In genomic region chr6:88123150-88123857, GRCm38 (mm10) we compare ENCODE assay signal across 9 mouse cellular contexts. TPM values are rescaled to one million over a fixed set of nuclear protein-coding genes. Genes with fewer than 3 reads are reported as not detected.
DNase-seq lines count a peak whose midpoint lies in the region; ATAC-seq and TF ChIP-seq lines count a peak whose summit lies in the region.
"Had no signal": no experiment of that assay in that cellular context is flagged by ENCODE, and none has a peak within 500 bp of the region (broad histone marks: within the 10 kb centered on the region; RNA-seq: fewer than 3 reads in every experiment).

No protein-coding gene starts in this region.

- TF ChIP-seq CTCF in cortical plate, adult 2 months (IDR thresholded peaks at IDR 0.05; ENCODE audit: extremely low read depth, insufficient read depth, low read length), result peak; percentile 41

- WGBS in forebrain, embryonic 10.5 days, result 40% methylated on average over 11 of the region's 11 CpGs
- WGBS in forebrain, embryonic 16.5 days, result 43% methylated on average over 11 of the region's 11 CpGs
- WGBS in hindbrain, embryonic 14.5 days, result 45% methylated on average over 11 of the region's 11 CpGs

- peaks cover 21% of the 10 kb centered on the region for H3K27me3 ChIP-seq in forebrain, embryonic 10.5 days (ENCODE audit: poor library complexity, severe bottlenecking)
- H3K27me3 ChIP-seq in forebrain, embryonic 16.5 days (replicated peaks; ENCODE audit: control insufficient read depth, insufficient read depth, low read length), result no peaks in the 10 kb centered on the region
- no peaks in the 10 kb centered on the region for H3K27me3 ChIP-seq in hindbrain, embryonic 14.5 days (ENCODE audit: control insufficient read depth, insufficient read depth, low read length)

- peaks cover 4% of the 10 kb centered on the region; the same call in 1 of the 2 replicates for H3K9me3 ChIP-seq in forebrain, embryonic 10.5 days
- H3K9me3 ChIP-seq in forebrain, embryonic 16.5 days (ENCODE audit: control insufficient read depth, low read length), result no peaks in the 10 kb centered on the region
- no peaks in the 10 kb centered on the region for H3K9me3 ChIP-seq in hindbrain, embryonic 14.5 days (ENCODE audit: control insufficient read depth, low read length)

- H3K9ac ChIP-seq in forebrain, embryonic 16.5 days (replicated peaks; ENCODE audit: low read depth, low read length), result no peak overlapping the region
- H3K9ac ChIP-seq in hindbrain, embryonic 14.5 days, result no peak overlapping the region

- H3K4me1 ChIP-seq in forebrain, embryonic 10.5 days, result peaks cover 16% of the 10 kb centered on the region
- H3K4me1 ChIP-seq in forebrain, embryonic 16.5 days (replicated peaks; ENCODE audit: control insufficient read depth, insufficient read depth, low read length), result no peaks in the 10 kb centered on the region; the same call in 1 of the 2 replicates
- no peaks in the 10 kb centered on the region for H3K4me1 ChIP-seq in cortical plate, adult 2 months (ENCODE audit: control insufficient read depth, insufficient read depth, low read length)
- H3K4me1 ChIP-seq in hindbrain, embryonic 14.5 days (replicated peaks; ENCODE audit: control insufficient read depth, insufficient read depth, low read length), result no peaks in the 10 kb centered on the region

- ATAC-seq in forebrain, embryonic 16.5 days, result no peak
- 0 out of 2 replicates have a peak, but pooled peaks have one; percentile 24 for ATAC-seq in hindbrain, embryonic 14.5 days (ENCODE audit: low FRiP score)
- peak; percentile 71 for ATAC-seq in megakaryocyte, adult 5-6 weeks (ENCODE audit: poor library complexity, severe bottlenecking)

- H3K4me3 ChIP-seq in forebrain, embryonic 10.5 days, result peak overlapping the region; percentile 24
- no peak overlapping the region for H3K4me3 ChIP-seq in forebrain, embryonic 16.5 days (replicated peaks; ENCODE audit: low read length)
- H3K4me3 ChIP-seq in cortical plate, adult 2 months (ENCODE audit: insufficient read depth, low read length), result no peak overlapping the region
- no peak overlapping the region for H3K4me3 ChIP-seq in hindbrain, embryonic 14.5 days (replicated peaks; ENCODE audit: low read length)

- peak overlapping the region; percentile 13; the same call in 1 of the 2 replicates for H3K27ac ChIP-seq in forebrain, embryonic 10.5 days
- no peak overlapping the region for H3K27ac ChIP-seq in forebrain, embryonic 16.5 days (ENCODE audit: low read length)
- H3K27ac ChIP-seq in cortical plate, adult 2 months (ENCODE audit: insufficient read depth, low read length), result no peak overlapping the region
- H3K27ac ChIP-seq in hindbrain, embryonic 14.5 days, result no peak overlapping the region
- H3K27ac ChIP-seq: macrophage had no signal

- no peak for TF ChIP-seq POLR2A in cortical plate, adult 2 months (IDR thresholded peaks at IDR 0.05; ENCODE audit: extremely low read depth, insufficient read depth, low read length)

- H3K36me3 ChIP-seq in forebrain, embryonic 10.5 days (replicated peaks), result no peaks in the 10 kb centered on the region
- H3K36me3 ChIP-seq in forebrain, embryonic 16.5 days (ENCODE audit: control insufficient read depth, insufficient read depth), result no peaks in the 10 kb centered on the region
- H3K36me3 ChIP-seq in hindbrain, embryonic 14.5 days (replicated peaks; ENCODE audit: control insufficient read depth, insufficient read depth), result no peaks in the 10 kb centered on the region

- no peak overlapping the region for H3K4me2 ChIP-seq in forebrain, embryonic 16.5 days (ENCODE audit: low read length)
- H3K4me2 ChIP-seq in hindbrain, embryonic 14.5 days (replicated peaks), result peak overlapping the region; percentile 36

- peak; percentile 42 for DNase-seq in forebrain, embryonic 10.5 days (ENCODE audit: extremely low spot score, low spot score)
- DNase-seq in 3T3-L1 (ENCODE audit: low read depth, low spot score), result peak; percentile 62
- DNase-seq in hindbrain, embryonic 14.5 days (ENCODE audit: low spot score), result no peak
- no peak for DNase-seq in right cerebral cortex, adult 18-20 months
- no peak for DNase-seq in layer of hippocampus, adult 8-10 months (ENCODE audit: low spot score in 2 of 2)

RNA-seq across cellular contexts. Expression of gene Rpn1, which starts 39.0 kb away (rescaled TPM):
- polyA plus RNA-seq in forebrain, embryonic 10.5 days (2016; fragmentation: Nextera tagmentation; extraction: Ambion mirVana), result 301 and 303 TPM in 2 replicates
- polyA plus RNA-seq in forebrain, embryonic 16.5 days (2015; fragmentation: Nextera tagmentation; extraction: Ambion mirVana), result 273 and 275 TPM in 2 replicates
- polyA plus RNA-seq in cortical plate, adult 2 months (2012; rRNA removed), result 144 and 150 TPM in 2 replicates
- 301 and 339 TPM in 2 replicates for polyA plus RNA-seq in hindbrain, embryonic 14.5 days (2014; fragmentation: Nextera tagmentation; extraction: Ambion mirVana)
- 56.6 and 67.2 TPM in 2 replicates for total RNA-seq in megakaryocyte, adult 5-6 weeks (2015)
- 130 and 142 TPM in 2 replicates for total RNA-seq in megakaryocyte, adult 5-6 weeks (2017)
- total RNA-seq in layer of hippocampus, adult 8-10 months (2022), result 100 to 1,000 TPM; 164 to 216 (median 188) TPM

Comparison
In these comparisons a context has a peak if more than half of its experiments do, and no peak if none do; other contexts are left out.
1. DNase-seq: peak in forebrain, embryonic 10.5 days (single experiment) and 3T3-L1 (single experiment); none in hindbrain, embryonic 14.5 days (single experiment), right cerebral cortex, adult 18-20 months (single experiment) and layer of hippocampus, adult 8-10 months (0 of 2).